Mouse (Mus musculus) heart, postnatal 0 days (tissue): ENCODE results near the gene Trim44. TPM values are rescaled to one million over a fixed set of nuclear protein-coding genes. Genes with fewer than 3 reads are reported as not detected.

Experiments
- ATAC-seq: fragments of 200-750 bp; cut with Nextera tagmentation; 2 replicates; pipeline ENCODE4 v1.8.0; 2017; ENCODE audit warnings: low read depth, moderate number of reproducible peaks, moderate library complexity; ENCODE audit not compliant: insufficient read depth
- DNase-seq: peaks from one replicate; pipeline ENCODE4 v3.0.0-alpha.2; 2016; ENCODE audit warnings: low spot score
- H3K27ac ChIP-seq: fragments of 300-500 bp; sonication (generic); 2 replicates; pipeline ENCODE4 v1.5.1; 2014; ENCODE audit warnings: low read depth, mild to moderate bottlenecking
- H3K27me3 ChIP-seq: fragments of 300-500 bp; sonication (generic); 2 replicates; pipeline ENCODE4 v1.6.1; 2014; ENCODE audit warnings: low read length, mixed read lengths; ENCODE audit not compliant: control insufficient read depth, insufficient read depth
- H3K36me3 ChIP-seq: fragments of 300-500 bp; sonication (generic); replicated peaks from 2 replicates; pipeline ENCODE4 v1.6.1; 2014; ENCODE audit warnings: low read length, mixed read lengths; ENCODE audit not compliant: control insufficient read depth, insufficient read depth
- H3K4me1 ChIP-seq: fragments of 300-500 bp; sonication (generic); 2 replicates; pipeline ENCODE4 v1.6.1; 2014; ENCODE audit warnings: antibody characterized with exemption; ENCODE audit not compliant: control insufficient read depth, insufficient read depth
- H3K4me2 ChIP-seq: fragments of 300-500 bp; sonication (generic); 2 replicates; pipeline ENCODE4 v1.6.1; 2014; ENCODE audit warnings: low read depth, mild to moderate bottlenecking, low read length, moderate library complexity
- H3K4me3 ChIP-seq: fragments of 300-500 bp; sonication (generic); 2 replicates; pipeline ENCODE4 v1.5.1; 2014; ENCODE audit warnings: low read depth, low read length
- H3K9ac ChIP-seq: fragments of 300-500 bp; sonication (generic); replicated peaks from 2 replicates; pipeline ENCODE4 v1.6.1; 2014; ENCODE audit warnings: low read depth, low read length, mixed read lengths
- H3K9me3 ChIP-seq: fragments of 300-500 bp; sonication (generic); replicated peaks from 2 replicates; pipeline ENCODE4 v1.6.1; 2016; ENCODE audit warnings: low read length; ENCODE audit not compliant: control insufficient read depth
- CTCF ChIP-seq: IDR thresholded peaks from 2 replicates; pipeline ENCODE4 v1.5.1; 2016; ENCODE audit warnings: antibody characterized with exemption, control low read depth, low read depth
- EP300 ChIP-seq: IDR thresholded peaks from 2 replicates; pipeline ENCODE4 v1.6.1; 2016; ENCODE audit warnings: antibody characterized with exemption, low read depth
- WGBS: fragments of 180-500 bp; shearing (Covaris S2); extraction: QIAGEN DNeasy Blood & Tissue Kit; methylation state at CpG from one replicate; pipeline ENCODE4 v1.1.7; 2014; 5-methylcytosine and 5-hydroxymethylcytosine counted together
- polyA plus RNA-seq: library from polyadenylated mRNA; unstranded; fragments of >200 nt; fragmentation: Nextera tagmentation; extraction: Ambion mirVana; gene quantifications from 2 replicates; pipeline ENCODE4 v1.2.1, GENCODE M21; 2015
- total RNA-seq: library from RNA; depleted of rRNA; stranded (reverse); fragments of >200 nt; gene quantifications from 2 replicates; pipeline ENCODE4 v1.2.3, GENCODE M21; 2014; ENCODE audit warnings: low replicate concordance

Gene Trim44
- total and polyA plus RNA-seq, 2 experiments from 2014 or later = 10.9 to 23.0 TPM

DNA sequence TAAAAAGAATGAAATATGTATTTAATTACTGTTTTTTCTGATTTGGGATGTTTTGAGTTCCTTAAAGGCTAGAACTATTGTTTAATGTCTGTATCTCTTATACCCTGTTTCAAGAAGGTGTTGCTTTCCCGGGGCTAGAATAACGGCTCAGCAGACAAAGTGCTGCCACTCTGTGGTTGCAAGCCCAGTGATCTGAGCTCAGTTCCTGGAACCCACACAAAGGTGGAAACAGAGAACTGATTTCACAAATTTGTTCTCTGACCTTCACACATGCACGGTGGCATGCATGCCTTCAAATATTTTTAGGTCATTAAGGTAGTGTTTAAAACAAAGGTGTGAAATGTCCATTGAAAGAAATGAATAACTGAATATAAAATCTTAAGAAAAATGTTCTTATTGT is 25.1 kb downstream of the Trim44 start:
- Histone ChIP-seq H3K4me1 (peaks cover 30% of the 10 kb centered on the region), H3K9ac (no peak overlapping the region), H3K27me3 (no peaks in the 10 kb centered on the region), H3K36me3 (no peaks in the 10 kb centered on the region), H3K4me2 (no peak overlapping the region), H3K27ac (no peak overlapping the region), H3K4me3 (no peak overlapping the region), H3K9me3 (no peaks in the 10 kb centered on the region)
- DNase-seq = no peak
- WGBS = 46% methylated on average over 3 of the region's 3 CpGs
- no peak for TF ChIP-seq CTCF
- no peak for TF ChIP-seq EP300
- ATAC-seq = no peak

DNA sequence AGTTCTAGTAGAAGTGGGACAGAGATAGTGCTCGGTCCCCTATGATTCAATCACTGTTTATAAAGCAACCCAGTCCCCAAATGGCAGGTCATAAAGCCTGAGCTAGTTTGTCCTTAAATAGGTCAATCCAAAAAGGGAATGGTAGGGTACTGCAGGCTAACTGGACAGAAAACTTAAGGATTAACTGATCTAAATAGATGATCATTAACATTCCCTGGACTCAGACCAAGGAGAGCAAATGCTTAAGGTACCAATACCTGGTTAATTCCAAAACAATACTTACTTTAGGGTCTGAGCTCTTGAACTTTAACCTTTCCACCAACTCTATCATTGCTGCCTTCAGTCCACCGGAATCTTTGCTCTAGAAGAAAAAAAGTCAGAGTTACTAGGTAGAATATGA is 27.0 kb downstream of the Trim44 start:
- Histone ChIP-seq H3K36me3 (no peaks in the 10 kb centered on the region), H3K9me3 (no peaks in the 10 kb centered on the region), H3K4me1 (peaks cover 30% of the 10 kb centered on the region), H3K9ac (no peak overlapping the region), H3K27me3 (no peaks in the 10 kb centered on the region), H3K4me3 (no peak overlapping the region), H3K27ac (no peak overlapping the region), H3K4me2 (no peak overlapping the region)
- ATAC-seq = no peak
- TF ChIP-seq EP300 = no peak
- no peak for TF ChIP-seq CTCF
- no peak for DNase-seq
- 94% methylated on average over 2 of the region's 2 CpGs for WGBS

DNA sequence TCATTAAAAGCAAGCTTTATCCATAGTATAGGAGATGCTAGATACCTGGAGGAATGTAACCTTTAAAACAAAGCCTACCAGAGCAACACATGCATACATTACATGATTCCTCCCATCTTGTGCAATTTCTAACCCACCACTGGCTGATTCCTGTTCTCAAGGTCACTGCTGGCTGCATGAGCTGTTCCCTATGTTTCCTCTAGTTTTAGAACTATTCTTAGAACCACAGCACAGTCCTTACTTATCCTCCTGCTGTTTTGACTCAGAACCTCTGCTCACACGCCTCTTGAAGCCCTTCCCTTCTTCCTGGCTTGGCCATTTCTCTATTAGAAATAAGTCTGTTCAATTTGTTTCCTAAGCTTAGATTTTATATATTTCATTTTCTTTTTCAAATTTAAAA is 28.7 kb downstream of the Trim44 start:
- H3K9me3 ChIP-seq = no peaks in the 10 kb centered on the region
- peak; percentile 53 for DNase-seq
- H3K36me3 ChIP-seq = no peaks in the 10 kb centered on the region
- H3K4me2 ChIP-seq = no peak overlapping the region
- no peaks in the 10 kb centered on the region for H3K27me3 ChIP-seq
- peaks cover 19% of the 10 kb centered on the region; the same call in 1 of the 2 replicates for H3K4me1 ChIP-seq
- ATAC-seq = peak; percentile 81
- no peak overlapping the region for H3K4me3 ChIP-seq
- peak overlapping the region; percentile 80 for H3K27ac ChIP-seq
- TF ChIP-seq CTCF (no peak), EP300 (no peak)
- 23% methylated on average over 1 of the region's 1 CpGs for WGBS
- no peak overlapping the region for H3K9ac ChIP-seq

DNA sequence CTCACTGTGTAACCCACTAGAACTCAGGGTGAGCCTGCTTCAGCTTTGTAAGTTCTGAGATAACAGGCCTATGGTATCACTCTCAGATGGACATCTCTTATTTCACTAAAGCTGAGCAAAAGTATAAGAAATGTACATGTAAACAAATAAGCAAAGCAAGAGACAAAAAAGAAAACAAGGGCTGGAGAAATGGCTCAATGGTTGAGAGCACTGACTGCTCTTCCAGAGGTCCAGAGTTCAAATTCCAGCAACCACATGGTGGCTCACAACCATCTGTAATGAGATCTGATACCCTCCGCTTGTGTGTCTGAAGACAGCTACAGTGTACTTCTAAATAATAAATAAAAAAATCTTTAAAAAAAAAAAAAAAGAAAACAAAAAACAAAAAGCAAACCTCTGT is 29.2 kb downstream of the Trim44 start:
- no peak overlapping the region for H3K4me2 ChIP-seq
- H3K9me3 ChIP-seq = no peaks in the 10 kb centered on the region
- TF ChIP-seq EP300 (no peak), CTCF (no peak)
- no peak overlapping the region for H3K27ac ChIP-seq
- H3K27me3 ChIP-seq = no peaks in the 10 kb centered on the region
- H3K4me3 ChIP-seq = no peak overlapping the region
- peaks cover 18% of the 10 kb centered on the region; the same call in 1 of the 2 replicates for H3K4me1 ChIP-seq
- ATAC-seq = no peak
- H3K36me3 ChIP-seq = no peaks in the 10 kb centered on the region
- 86% methylated on average over 1 of the region's 1 CpGs for WGBS
- H3K9ac ChIP-seq = no peak overlapping the region
- no peak for DNase-seq

DNA sequence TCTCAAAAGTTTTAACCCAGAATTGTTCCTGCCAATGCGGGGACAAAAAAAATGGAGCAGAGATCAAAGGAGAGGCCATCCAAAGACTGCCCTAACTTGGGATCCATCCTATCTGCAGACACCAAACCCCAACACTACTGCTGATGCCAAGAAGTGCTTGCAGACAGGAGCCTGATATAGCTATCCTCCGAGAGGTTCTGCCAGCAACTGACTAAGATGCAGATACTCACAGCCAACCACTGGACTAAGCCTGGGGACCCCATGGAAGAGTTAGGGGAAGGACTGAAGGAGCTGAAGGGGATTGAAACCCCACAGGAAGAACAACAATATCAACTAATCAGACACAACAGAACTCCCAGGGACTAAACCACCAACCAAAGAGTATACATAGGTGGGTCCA is 30.3 kb downstream of the Trim44 start:
- DNase-seq (no peak), ATAC-seq (no peak)
- Histone ChIP-seq H3K9me3 (no peaks in the 10 kb centered on the region), H3K27me3 (no peaks in the 10 kb centered on the region), H3K36me3 (no peaks in the 10 kb centered on the region), H3K4me1 (peaks cover 11% of the 10 kb centered on the region; the same call in 1 of the 2 replicates), H3K9ac (no peak overlapping the region), H3K27ac (no peak overlapping the region), H3K4me2 (no peak overlapping the region), H3K4me3 (no peak overlapping the region)
- 62% methylated on average over 2 of the region's 2 CpGs for WGBS
- TF ChIP-seq CTCF (no peak), EP300 (no peak)

DNA sequence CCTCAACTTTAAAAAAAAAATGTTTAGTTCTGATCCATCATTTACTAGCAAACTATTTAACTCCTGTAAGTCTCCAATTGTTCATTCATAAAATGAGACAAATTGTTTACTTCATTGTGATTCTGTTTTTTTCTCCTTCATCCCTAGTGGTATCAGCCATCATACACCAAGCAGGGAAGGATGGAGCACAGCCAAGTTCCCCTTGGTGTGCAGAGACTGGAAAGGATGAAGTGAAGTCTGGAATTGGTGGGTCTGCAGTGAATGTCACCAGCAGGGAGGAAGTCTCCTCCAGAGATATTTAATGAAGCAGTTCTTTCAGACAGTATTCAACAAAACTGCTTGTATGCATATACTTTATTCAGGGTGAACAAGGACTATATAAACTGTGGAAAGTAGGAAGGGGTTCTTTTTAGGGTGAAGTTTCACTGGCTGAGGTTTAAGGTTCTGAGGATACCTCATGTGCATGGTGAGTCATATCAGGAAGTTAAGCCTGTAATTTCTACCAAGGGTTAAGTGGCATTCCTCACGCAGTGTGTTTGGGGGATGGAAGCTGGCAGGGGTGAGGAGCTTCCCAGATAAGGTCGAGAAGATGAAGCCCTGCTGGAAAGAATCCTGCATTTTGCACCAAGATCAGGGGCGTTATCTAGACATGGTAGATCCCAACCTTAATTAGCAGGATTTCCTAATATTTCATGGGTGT is 34.1 kb downstream of the Trim44 start:
- H3K4me3 ChIP-seq = no peak overlapping the region
- H3K9ac ChIP-seq = no peak overlapping the region
- no peak for ATAC-seq
- no peak for DNase-seq
- no peak overlapping the region for H3K4me2 ChIP-seq
- no peaks in the 10 kb centered on the region for H3K9me3 ChIP-seq
- H3K4me1 ChIP-seq = peaks cover 5% of the 10 kb centered on the region; the same call in 1 of the 2 replicates
- H3K36me3 ChIP-seq = 0 out of 2 replicates have a peak, but pooled peaks cover 5% of the 10 kb centered on the region
- H3K27ac ChIP-seq = no peak overlapping the region
- H3K27me3 ChIP-seq = no peaks in the 10 kb centered on the region
- 25% methylated on average over 3 of the region's 3 CpGs for WGBS
- TF ChIP-seq EP300 (no peak), CTCF (no peak)
